Mouse (Mus musculus): ENCODE measurements around the gene Arhgap25.
"Not testable (repeated sequence)": the region's sequence is repeated elsewhere in the genome, so short reads cannot be mapped to it uniquely, and the experiment has no call there.

Gene Arhgap25

GRCm38 (mm10) chr6:87535651-87536050 is 2.6 kb upstream of the Arhgap25 start:
- no peak for DNase-seq (ENCODE audit: low spot score)

GRCm38 (mm10) chr6:87534855-87535575 is 2.0 kb upstream of the Arhgap25 start:
- DNase-seq (ENCODE audit: low spot score), result no peak

- no peak for DNase-seq (ENCODE audit: low spot score)
Measured at GRCm38 (mm10) chr6:87531456-87532015, 1.5 kb downstream of the Arhgap25 start.

- DNase-seq (ENCODE audit: low spot score), result no peak
Measured at GRCm38 (mm10) chr6:87530386-87530785, 2.7 kb downstream of the Arhgap25 start.

GRCm38 (mm10) chr6:87527846-87528557 is 5.1 kb downstream of the Arhgap25 start:
- DNase-seq (ENCODE audit: low spot score), result no peak

- DNase-seq (ENCODE audit: low spot score), result no peak
Measured at GRCm38 (mm10) chr6:87527366-87527765, 5.7 kb downstream of the Arhgap25 start.

GRCm38 (mm10) chr6:87525126-87525525 is 7.9 kb downstream of the Arhgap25 start:
- DNase-seq (ENCODE audit: low spot score), result no peak

GRCm38 (mm10) chr6:87524281-87524680 is 8.8 kb downstream of the Arhgap25 start:
- no peak for DNase-seq (ENCODE audit: low spot score)

- no peak for DNase-seq (ENCODE audit: low spot score)
Measured at GRCm38 (mm10) chr6:87523736-87524135, 9.3 kb downstream of the Arhgap25 start.

GRCm38 (mm10) chr6:87523085-87523484 is 10.0 kb downstream of the Arhgap25 start:
- no peak for DNase-seq (ENCODE audit: low spot score)

- DNase-seq (ENCODE audit: low spot score), result peak; percentile 50
Measured at GRCm38 (mm10) chr6:87522236-87522635, 10.8 kb downstream of the Arhgap25 start.

GRCm38 (mm10) chr6:87521705-87522104 is 11.4 kb downstream of the Arhgap25 start:
- DNase-seq (ENCODE audit: low spot score), result not testable (repeated sequence)

GRCm38 (mm10) chr6:87520572-87520971 is 12.5 kb downstream of the Arhgap25 start:
- DNase-seq (ENCODE audit: low spot score), result no peak

- DNase-seq (ENCODE audit: low spot score), result no peak
Measured at GRCm38 (mm10) chr6:87519809-87520208, 13.2 kb downstream of the Arhgap25 start.

GRCm38 (mm10) chr6:87518622-87519021 is 14.4 kb downstream of the Arhgap25 start:
- DNase-seq (ENCODE audit: low spot score), result no peak

- no peak for DNase-seq (ENCODE audit: low spot score)
Measured at GRCm38 (mm10) chr6:87517753-87518409, 15.2 kb downstream of the Arhgap25 start.

GRCm38 (mm10) chr6:87514321-87514720 is 18.7 kb downstream of the Arhgap25 start:
- DNase-seq (ENCODE audit: low spot score), result no peak

- peak; percentile 69 for DNase-seq (ENCODE audit: low spot score)
Measured at GRCm38 (mm10) chr6:87513046-87513767, 19.9 kb downstream of the Arhgap25 start.

- DNase-seq (ENCODE audit: low spot score), result no peak
Measured at GRCm38 (mm10) chr6:87510999-87511398, 22.1 kb downstream of the Arhgap25 start.

- no peak for DNase-seq (ENCODE audit: low spot score)
Measured at GRCm38 (mm10) chr6:87509806-87510205, 23.3 kb downstream of the Arhgap25 start.

- DNase-seq (ENCODE audit: low spot score), result no peak
Measured at GRCm38 (mm10) chr6:87504875-87505274, 28.2 kb downstream of the Arhgap25 start.

- DNase-seq (ENCODE audit: low spot score), result no peak
Measured at GRCm38 (mm10) chr6:87503976-87504375, 29.1 kb downstream of the Arhgap25 start.

Measured in ovary, postnatal 14 days (tissue).